Mouse (Mus musculus) heart, postnatal 0 days (tissue): ENCODE data around the gene Osbpl8.

Source experiments
- CTCF ChIP-seq: IDR thresholded peaks from 2 replicates; pipeline ENCODE4 v1.5.1; 2016; ENCODE audit warnings: antibody characterized with exemption, control low read depth, low read depth
- EP300 ChIP-seq: IDR thresholded peaks from 2 replicates; pipeline ENCODE4 v1.6.1; 2016; ENCODE audit warnings: antibody characterized with exemption, low read depth

GRCm38 (mm10) chr10:111157241-111157659 is 7.3 kb upstream of the Osbpl8 start:
- TF ChIP-seq CTCF: no peak
- TF ChIP-seq EP300: no peak
